ENCODE assay signal across 34 mouse cellular contexts in genomic region chr13:98435245-98435975, GRCm38 (mm10). TPM values are rescaled to one million over a fixed set of nuclear protein-coding genes. Genes with fewer than 3 reads are reported as not detected.
"Had no signal": no experiment of that assay in that cellular context is flagged by ENCODE, and none has a peak within 500 bp of the region (broad histone marks: within the 10 kb centered on the region; RNA-seq: fewer than 3 reads in every experiment).

No protein-coding gene starts in this region.

- DNase-seq: gastrocnemius, postnatal 14 days; gastrocnemius, postnatal 36 days; heart, adult 18-20 months; heart, postnatal 14 days; heart, postnatal 36 days; kidney, adult 11 months; kidney, adult 2 months; kidney, adult 9 months; kidney, postnatal 14 days; kidney, postnatal 36 days; layer of hippocampus, adult 9-11 months; layer of hippocampus, postnatal 36 days; left cerebral cortex, postnatal 4 days had no signal

- H3K4me3 ChIP-seq: heart, embryonic 12.5 days; hindbrain, embryonic 13.5 days; hindbrain, embryonic 15.5 days; kidney, embryonic 15.5 days; limb, embryonic 13.5 days; limb, embryonic 15.5 days; liver, embryonic 12.5 days had no signal

- H3K9me3 ChIP-seq: heart, embryonic 12.5 days; hindbrain, embryonic 13.5 days; hindbrain, embryonic 15.5 days; kidney, embryonic 15.5 days; limb, embryonic 13.5 days; limb, embryonic 15.5 days; liver, embryonic 12.5 days had no signal

- H3K36me3 ChIP-seq: heart, embryonic 12.5 days; hindbrain, embryonic 13.5 days; hindbrain, embryonic 15.5 days; kidney, embryonic 15.5 days; limb, embryonic 13.5 days; limb, embryonic 15.5 days; liver, embryonic 12.5 days had no signal

- H3K27ac ChIP-seq: hindbrain, embryonic 13.5 days; hindbrain, embryonic 15.5 days; hindbrain, postnatal 0 days; kidney, embryonic 15.5 days; kidney, postnatal 0 days; limb, embryonic 13.5 days; limb, embryonic 15.5 days; liver, embryonic 12.5 days; liver, embryonic 14.5 days had no signal

- H3K4me2 ChIP-seq: heart, embryonic 12.5 days; hindbrain, embryonic 13.5 days; hindbrain, embryonic 15.5 days; kidney, embryonic 15.5 days; limb, embryonic 13.5 days; limb, embryonic 15.5 days; liver, embryonic 12.5 days had no signal

- H3K4me1 ChIP-seq: heart, embryonic 12.5 days; hindbrain, embryonic 13.5 days; hindbrain, embryonic 15.5 days; liver, embryonic 12.5 days had no signal

- H3K9ac ChIP-seq: heart, embryonic 12.5 days; hindbrain, embryonic 13.5 days; hindbrain, embryonic 15.5 days; kidney, embryonic 15.5 days; limb, embryonic 13.5 days; limb, embryonic 15.5 days; liver, embryonic 12.5 days; liver, embryonic 14.5 days had no signal

- ATAC-seq: hindbrain, postnatal 0 days; intestine, embryonic 16.5 days; liver, embryonic 12.5 days had no signal

RNA-seq across cellular contexts. Expression of gene Gm10320, which starts 56.4 kb away (rescaled TPM):
- total RNA-seq: gastrocnemius, adult 18-20 months; gastrocnemius, adult 8-10 months; gastrocnemius, postnatal 14 days; gastrocnemius, postnatal 36 days; heart, adult 18-20 months; heart, postnatal 14 days; heart, postnatal 36 days; hematopoietic stem cell, adult 5-6 weeks; layer of hippocampus, adult 18-20 months; layer of hippocampus, adult 8-10 months; layer of hippocampus, postnatal 14 days; layer of hippocampus, postnatal 36 days; left cerebral cortex, adult 18-20 months; left cerebral cortex, adult 8-10 months; left cerebral cortex, postnatal 10 days; left cerebral cortex, postnatal 25 days; left cerebral cortex, postnatal 4 days had no signal
